Comparison of ENCODE assay signal across 29 mouse cellular contexts in the genomic region with DNA sequence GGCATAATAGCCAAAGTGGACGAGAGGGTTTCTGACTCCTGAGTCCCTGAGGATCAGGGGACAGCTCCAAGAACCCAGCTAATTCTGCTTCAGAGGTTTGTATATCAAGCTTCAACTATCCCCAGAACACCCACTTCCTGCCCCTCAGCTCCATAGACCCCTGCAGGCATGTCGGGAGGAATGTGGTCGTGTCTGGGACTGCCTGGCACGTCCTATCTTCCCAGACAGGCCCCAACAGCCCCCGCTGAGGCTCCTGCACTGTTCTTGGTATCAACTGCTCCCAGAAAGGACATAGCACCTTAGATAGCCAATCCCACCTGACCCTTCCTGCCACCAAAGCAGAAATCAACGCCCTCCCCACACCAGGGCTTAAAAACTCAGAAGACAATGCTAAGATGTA. TPM values are rescaled to one million over a fixed set of nuclear protein-coding genes. Genes with fewer than 3 reads are reported as not detected.
DNase-seq lines count a peak whose midpoint lies in the region; ATAC-seq lines count a peak whose summit lies in the region.
"Had no signal": no experiment of that assay in that cellular context is flagged by ENCODE, and none has a peak within 500 bp of the region (broad histone marks: within the 10 kb centered on the region; RNA-seq: fewer than 3 reads in every experiment).

No protein-coding gene starts in this region.

- no peak overlapping the region for H3K9ac ChIP-seq in limb, embryonic 11.5 days (ENCODE audit: low read length)
- H3K9ac ChIP-seq in embryonic facial prominence, embryonic 12.5 days = no peak overlapping the region
- no peak overlapping the region for H3K9ac ChIP-seq in limb, embryonic 13.5 days
- H3K9ac ChIP-seq: heart, embryonic 12.5 days; kidney, embryonic 15.5 days; liver, embryonic 12.5 days; lung, embryonic 14.5 days; neural tube, embryonic 12.5 days had no signal

- 56% methylated on average over 6 of the region's 6 CpGs for WGBS in limb, embryonic 11.5 days
- WGBS in limb, embryonic 10.5 days = 60% methylated on average over 6 of the region's 6 CpGs
- 45% methylated on average over 6 of the region's 6 CpGs for WGBS in embryonic facial prominence, embryonic 12.5 days
- 52% methylated on average over 6 of the region's 6 CpGs for WGBS in limb, embryonic 13.5 days

- H3K36me3 ChIP-seq in limb, embryonic 11.5 days (ENCODE audit: control insufficient read depth, insufficient read depth, low read length) = no peaks in the 10 kb centered on the region
- H3K36me3 ChIP-seq in limb, embryonic 10.5 days = no peaks in the 10 kb centered on the region
- no peaks in the 10 kb centered on the region for H3K36me3 ChIP-seq in embryonic facial prominence, embryonic 12.5 days
- no peaks in the 10 kb centered on the region for H3K36me3 ChIP-seq in limb, embryonic 13.5 days
- H3K36me3 ChIP-seq: heart, embryonic 12.5 days; hindbrain, embryonic 10.5 days; kidney, embryonic 15.5 days; liver, embryonic 12.5 days; neural tube, embryonic 12.5 days had no signal

- H3K4me1 ChIP-seq in limb, embryonic 11.5 days (ENCODE audit: control insufficient read depth, insufficient read depth, low read length) = no peaks in the 10 kb centered on the region
- H3K4me1 ChIP-seq in limb, embryonic 10.5 days = no peaks in the 10 kb centered on the region
- no peaks in the 10 kb centered on the region for H3K4me1 ChIP-seq in embryonic facial prominence, embryonic 12.5 days
- H3K4me1 ChIP-seq in limb, embryonic 13.5 days = no peaks in the 10 kb centered on the region
- H3K4me1 ChIP-seq: heart, embryonic 12.5 days; hindbrain, embryonic 10.5 days; kidney, embryonic 15.5 days; liver, embryonic 12.5 days; neural tube, embryonic 12.5 days had no signal

- no peak overlapping the region for H3K4me2 ChIP-seq in limb, embryonic 11.5 days (ENCODE audit: low read depth, severe bottlenecking)
- H3K4me2 ChIP-seq in embryonic facial prominence, embryonic 12.5 days (replicated peaks) = no peak overlapping the region
- 0 out of 2 replicates have a peak overlapping the region, but pooled peaks have one; percentile 9 for H3K4me2 ChIP-seq in limb, embryonic 13.5 days (replicated peaks)
- H3K4me2 ChIP-seq: heart, embryonic 12.5 days; kidney, embryonic 15.5 days; liver, embryonic 12.5 days; lung, embryonic 14.5 days; neural tube, embryonic 12.5 days had no signal

- DNase-seq in limb, embryonic 11.5 days (ENCODE audit: low spot score) = peak; percentile 35
- no peak for DNase-seq in limb, embryonic 10.5 days (ENCODE audit: low spot score)
- peak; percentile 43 for DNase-seq in yolk sac, embryonic 10.5 days (ENCODE audit: low spot score)
- DNase-seq in cerebellum, adult 9-10 months = no peak
- DNase-seq: adrenal gland, postnatal 25 days; cerebellum, adult 8-10 months; heart, postnatal 10 days; kidney, postnatal 36 days; lung, embryonic 14.5 days; midbrain, embryonic 14.5 days; right cerebral cortex, postnatal 14 days; thymus, postnatal 25 days had no signal

- H3K9me3 ChIP-seq in limb, embryonic 11.5 days (ENCODE audit: control insufficient read depth, low read length) = no peaks in the 10 kb centered on the region
- H3K9me3 ChIP-seq in limb, embryonic 10.5 days (replicated peaks) = no peaks in the 10 kb centered on the region
- H3K9me3 ChIP-seq in embryonic facial prominence, embryonic 12.5 days = no peaks in the 10 kb centered on the region
- no peaks in the 10 kb centered on the region for H3K9me3 ChIP-seq in limb, embryonic 13.5 days
- H3K9me3 ChIP-seq: heart, embryonic 12.5 days; hindbrain, embryonic 10.5 days; kidney, embryonic 15.5 days; liver, embryonic 12.5 days; neural tube, embryonic 12.5 days had no signal

- ATAC-seq in limb, embryonic 11.5 days (ENCODE audit: insufficient number of reproducible peaks, low FRiP score, low TSS enrichment, low read depth) = no peak
- ATAC-seq in embryonic facial prominence, embryonic 12.5 days (ENCODE audit: insufficient number of reproducible peaks, insufficient read depth, low FRiP score, low TSS enrichment) = no peak
- ATAC-seq in limb, embryonic 13.5 days (ENCODE audit: low FRiP score, low read depth) = no peak
- ATAC-seq in megakaryocyte-erythroid progenitor cell, adult 5-6 weeks (replicated peaks; ENCODE audit: low FRiP score, low TSS enrichment, poor library complexity, severe bottlenecking) = no peak
- ATAC-seq: CD4-positive, CD25-positive, alpha-beta regulatory T cell, adult 4 months; hindbrain, postnatal 0 days; intestine, embryonic 16.5 days; liver, embryonic 12.5 days had no signal

- H3K27ac ChIP-seq in limb, embryonic 11.5 days (replicated peaks; ENCODE audit: low read depth, low read length) = no peak overlapping the region
- no peak overlapping the region for H3K27ac ChIP-seq in limb, embryonic 10.5 days
- peak overlapping the region; percentile 63; the same call in 1 of the 2 replicates for H3K27ac ChIP-seq in embryonic facial prominence, embryonic 12.5 days
- H3K27ac ChIP-seq in limb, embryonic 13.5 days = no peak overlapping the region
- H3K27ac ChIP-seq: hindbrain, embryonic 10.5 days; hindbrain, postnatal 0 days; kidney, embryonic 15.5 days; liver, embryonic 12.5 days; neural tube, embryonic 12.5 days had no signal

- H3K4me3 ChIP-seq in limb, embryonic 11.5 days (ENCODE audit: low read depth, low read length) = no peak overlapping the region
- H3K4me3 ChIP-seq in limb, embryonic 10.5 days = no peak overlapping the region
- H3K4me3 ChIP-seq in embryonic facial prominence, embryonic 12.5 days = no peak overlapping the region
- H3K4me3 ChIP-seq in limb, embryonic 13.5 days = no peak overlapping the region
- H3K4me3 ChIP-seq: heart, embryonic 12.5 days; hindbrain, embryonic 10.5 days; kidney, embryonic 15.5 days; liver, embryonic 12.5 days; neural tube, embryonic 12.5 days had no signal

- no peaks in the 10 kb centered on the region for H3K27me3 ChIP-seq in limb, embryonic 11.5 days (ENCODE audit: control insufficient read depth, insufficient read depth, low read length)
- H3K27me3 ChIP-seq in limb, embryonic 10.5 days (ENCODE audit: low read depth, poor library complexity, severe bottlenecking) = no peaks in the 10 kb centered on the region
- no peaks in the 10 kb centered on the region for H3K27me3 ChIP-seq in embryonic facial prominence, embryonic 12.5 days
- H3K27me3 ChIP-seq in limb, embryonic 13.5 days = no peaks in the 10 kb centered on the region
- H3K27me3 ChIP-seq: kidney, embryonic 15.5 days; liver, embryonic 12.5 days; neural tube, embryonic 12.5 days had no signal

RNA-seq across cellular contexts. Expression of gene Krt14, which starts 1.2 kb away (rescaled TPM):
- polyA plus RNA-seq in limb, embryonic 11.5 days (2014; fragmentation: Nextera tagmentation; extraction: Ambion mirVana) = 47.5 and 49.6 TPM in 2 replicates
- 8.0 and 32.0 TPM in 2 replicates for polyA plus RNA-seq in limb, embryonic 10.5 days (2016; fragmentation: Nextera tagmentation; extraction: Ambion mirVana)
- 110 and 120 TPM in 2 replicates for polyA plus RNA-seq in embryonic facial prominence, embryonic 12.5 days (2016; fragmentation: Nextera tagmentation; extraction: Ambion mirVana)
- 275 and 306 TPM in 2 replicates for polyA plus RNA-seq in limb, embryonic 13.5 days (2015; fragmentation: Nextera tagmentation; extraction: Ambion mirVana)
- not detected in 2 replicates for total RNA-seq in megakaryocyte-erythroid progenitor cell, adult 5-6 weeks (2014; fragmentation: Nextera tagmentation)
- total RNA-seq in megakaryocyte-erythroid progenitor cell, adult 5-6 weeks (2017) = not detected in 2 replicates
- total RNA-seq: adrenal gland, postnatal 25 days; gastrocnemius, adult 8-10 months; hindbrain, postnatal 0 days; layer of hippocampus, adult 8-10 months; left cerebral cortex, postnatal 14 days; megakaryocyte, adult 5-6 weeks had no signal
- polyA plus RNA-seq: CD4-positive, CD25-positive, alpha-beta regulatory T cell, adult 4 months; lung, embryonic 14.5 days; midbrain, embryonic 14.5 days had no signal

RNA-seq across cellular contexts. Expression of gene Krt9, which starts 15.5 kb away (rescaled TPM):
- polyA plus RNA-seq in limb, embryonic 11.5 days (2014; fragmentation: Nextera tagmentation; extraction: Ambion mirVana) = 0.07 and 0.09 TPM in 2 replicates
- polyA plus RNA-seq in limb, embryonic 10.5 days (2016; fragmentation: Nextera tagmentation; extraction: Ambion mirVana) = not detected in 2 replicates
- polyA plus RNA-seq in embryonic facial prominence, embryonic 12.5 days (2016; fragmentation: Nextera tagmentation; extraction: Ambion mirVana) = not detected in 2 replicates
- not detected in 2 replicates for polyA plus RNA-seq in limb, embryonic 13.5 days (2015; fragmentation: Nextera tagmentation; extraction: Ambion mirVana)
- not detected in 2 replicates for total RNA-seq in megakaryocyte-erythroid progenitor cell, adult 5-6 weeks (2014; fragmentation: Nextera tagmentation)
- not detected in 2 replicates for total RNA-seq in megakaryocyte-erythroid progenitor cell, adult 5-6 weeks (2017)
- total RNA-seq: adrenal gland, postnatal 25 days; gastrocnemius, adult 8-10 months; heart, postnatal 10 days had no signal
- polyA plus RNA-seq: CD4-positive, CD25-positive, alpha-beta regulatory T cell, adult 4 months; heart, embryonic 12.5 days; hindbrain, embryonic 10.5 days; intestine, embryonic 16.5 days; kidney, embryonic 15.5 days; liver, embryonic 12.5 days; lung, embryonic 14.5 days; midbrain, embryonic 14.5 days had no signal

RNA-seq across cellular contexts. Expression of gene Krt16, which starts 40.2 kb away (rescaled TPM):
- not detected in 2 replicates for polyA plus RNA-seq in limb, embryonic 11.5 days (2014; fragmentation: Nextera tagmentation; extraction: Ambion mirVana)
- not detected in 2 replicates for polyA plus RNA-seq in limb, embryonic 10.5 days (2016; fragmentation: Nextera tagmentation; extraction: Ambion mirVana)
- not detected in 2 replicates for polyA plus RNA-seq in embryonic facial prominence, embryonic 12.5 days (2016; fragmentation: Nextera tagmentation; extraction: Ambion mirVana)
- 0.13 and 0.19 TPM in 2 replicates for polyA plus RNA-seq in limb, embryonic 13.5 days (2015; fragmentation: Nextera tagmentation; extraction: Ambion mirVana)
- total RNA-seq in megakaryocyte-erythroid progenitor cell, adult 5-6 weeks (2014; fragmentation: Nextera tagmentation) = not detected in 2 replicates
- not detected in 2 replicates for total RNA-seq in megakaryocyte-erythroid progenitor cell, adult 5-6 weeks (2017)
- total RNA-seq: adrenal gland, postnatal 25 days; gastrocnemius, adult 8-10 months; heart, postnatal 10 days; hindbrain, postnatal 0 days; layer of hippocampus, adult 8-10 months; left cerebral cortex, postnatal 14 days; megakaryocyte, adult 5-6 weeks had no signal
- polyA plus RNA-seq: CD4-positive, CD25-positive, alpha-beta regulatory T cell, adult 4 months; frontal cortex, adult 2 months; gonadal fat pad, adult 2 months; heart, embryonic 12.5 days; hindbrain, embryonic 10.5 days; hindbrain, postnatal 0 days; intestine, embryonic 16.5 days; liver, embryonic 12.5 days; lung, embryonic 14.5 days; midbrain, embryonic 14.5 days; neural tube, embryonic 12.5 days had no signal

RNA-seq across cellular contexts. Expression of gene Krt17, which starts 52.3 kb away (rescaled TPM):
- polyA plus RNA-seq in limb, embryonic 11.5 days (2014; fragmentation: Nextera tagmentation; extraction: Ambion mirVana) = 11.2 and 11.6 TPM in 2 replicates
- 1.3 and 7.6 TPM in 2 replicates for polyA plus RNA-seq in limb, embryonic 10.5 days (2016; fragmentation: Nextera tagmentation; extraction: Ambion mirVana)
- polyA plus RNA-seq in embryonic facial prominence, embryonic 12.5 days (2016; fragmentation: Nextera tagmentation; extraction: Ambion mirVana) = 8.1 and 12.4 TPM in 2 replicates
- 43.9 and 52.1 TPM in 2 replicates for polyA plus RNA-seq in limb, embryonic 13.5 days (2015; fragmentation: Nextera tagmentation; extraction: Ambion mirVana)
- not detected in 2 replicates for total RNA-seq in megakaryocyte-erythroid progenitor cell, adult 5-6 weeks (2014; fragmentation: Nextera tagmentation)
- total RNA-seq in megakaryocyte-erythroid progenitor cell, adult 5-6 weeks (2017) = not detected in 2 replicates
- total RNA-seq: adrenal gland, postnatal 25 days; gastrocnemius, adult 8-10 months; heart, postnatal 10 days; layer of hippocampus, adult 8-10 months; left cerebral cortex, postnatal 14 days; megakaryocyte, adult 5-6 weeks had no signal
- polyA plus RNA-seq: midbrain, embryonic 14.5 days had no signal

Comparison
In these comparisons a context has a peak if more than half of its experiments do, and no peak if none do; other contexts are left out.
1. DNase-seq: peak in limb, embryonic 11.5 days (single experiment) and yolk sac, embryonic 10.5 days (single experiment); none in limb, embryonic 10.5 days (single experiment) and cerebellum, adult 9-10 months (single experiment).